Mouse (Mus musculus): ENCODE data around the gene Ube2q2.

GRCm38 (mm10) chr9:55255604-55256003 is 107.0 kb downstream of the Ube2q2 start:
- no peak for TF ChIP-seq CTCF (IDR thresholded peaks at IDR 0.05)
- TF ChIP-seq EP300 (IDR thresholded peaks at IDR 0.05), result no peak

All from lung, postnatal 0 days (tissue).